Mouse (Mus musculus): ENCODE results near the gene Midn.

GRCm38 (mm10) chr10:80153713-80154112 lies 5.6 kb downstream of the Midn start:
- TF ChIP-seq POLR2A (IDR thresholded peaks at IDR 0.05; ENCODE audit: insufficient read depth, low read length) = no peak
- no peak for TF ChIP-seq CTCF (IDR thresholded peaks at IDR 0.05; ENCODE audit: low read depth, low read length)
- TF ChIP-seq EP300 (IDR thresholded peaks at IDR 0.05; ENCODE audit: insufficient read depth, low read depth, low read length) = no peak
